Mouse (Mus musculus) bone marrow macrophage, adult 2 months (primary cell): ENCODE measurements around the gene Slc16a9.

Experiments used
- CTCF ChIP-seq: IDR thresholded peaks from 2 replicates; pipeline ENCODE4 v1.5.1; 2012; ENCODE audit warnings: low read depth, mild to moderate bottlenecking, low read length, moderate library complexity
- POLR2A ChIP-seq: IDR thresholded peaks from 2 replicates; pipeline ENCODE4 v1.6.1; 2012; ENCODE audit warnings: mild to moderate bottlenecking, low read depth, low read length, borderline replicate concordance

GRCm38 (mm10) chr10:70246076-70246475, 1.2 kb downstream of the Slc16a9 start:
- no peak for TF ChIP-seq POLR2A
- TF ChIP-seq CTCF: no peak
